7 mouse cellular contexts compared by ENCODE assay signal in the genomic region with DNA sequence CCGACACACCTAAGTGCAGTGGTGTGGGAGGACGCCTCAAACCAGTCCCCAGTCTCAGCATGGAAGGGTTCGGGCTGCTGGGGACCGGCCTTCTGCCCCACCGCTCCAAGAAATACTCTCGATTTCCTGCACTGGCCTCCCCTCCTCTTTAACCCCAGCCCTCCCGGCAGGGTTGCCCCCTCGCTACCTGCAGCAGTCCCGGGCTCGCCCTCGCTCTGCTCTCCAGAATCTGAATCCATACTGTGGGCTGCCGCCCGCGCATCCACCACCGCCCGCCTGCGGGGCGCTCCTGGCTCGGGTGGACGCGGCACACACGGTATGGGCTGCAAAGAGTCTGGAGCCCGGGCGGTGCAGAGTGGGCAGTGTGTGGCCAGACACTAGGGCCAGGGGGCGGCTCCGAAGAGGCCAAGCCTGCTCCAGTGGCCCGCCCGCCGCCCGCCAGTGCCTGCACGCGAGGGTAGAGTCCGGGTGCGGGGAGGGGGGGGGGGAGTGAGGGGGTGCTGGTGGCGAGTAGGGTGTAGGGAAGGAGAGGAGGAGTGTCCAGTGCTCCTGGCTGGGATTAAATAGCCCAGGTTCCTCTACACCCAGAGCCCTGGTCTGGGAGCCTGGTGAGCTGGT. TPM values are rescaled to one million over a fixed set of nuclear protein-coding genes. Genes with fewer than 3 reads are reported as not detected.
DNase-seq lines count a peak whose midpoint lies in the region; ATAC-seq and TF ChIP-seq lines count a peak whose summit lies in the region.

A gene (minus strand): TSS at position 357 of the 618 bp plus-strand sequence.

- no peaks in the 10 kb centered on the region for H3K36me3 ChIP-seq in intestine, embryonic 15.5 days
- H3K36me3 ChIP-seq in limb, embryonic 14.5 days (ENCODE audit: control insufficient read depth, insufficient read depth, low read length), result no peaks in the 10 kb centered on the region
- H3K36me3 ChIP-seq in midbrain, embryonic 12.5 days, result no peaks in the 10 kb centered on the region

- WGBS in intestine, embryonic 15.5 days, result 1% methylated on average over 34 of the region's 35 CpGs
- WGBS in limb, embryonic 14.5 days, result 1% methylated on average over 33 of the region's 35 CpGs
- 0% methylated on average over 35 of the region's 35 CpGs for WGBS in midbrain, embryonic 12.5 days

- no peaks in the 10 kb centered on the region for H3K9me3 ChIP-seq in intestine, embryonic 15.5 days
- no peaks in the 10 kb centered on the region for H3K9me3 ChIP-seq in limb, embryonic 14.5 days (ENCODE audit: control insufficient read depth, low read length)
- H3K9me3 ChIP-seq in midbrain, embryonic 12.5 days, result no peaks in the 10 kb centered on the region

- peak within 1 kb of the TSS; percentile 50 for H3K9ac ChIP-seq in intestine, embryonic 15.5 days
- H3K9ac ChIP-seq in limb, embryonic 14.5 days (ENCODE audit: low read depth, low read length, severe bottlenecking), result peak within 1 kb of the TSS; percentile 61
- peak within 1 kb of the TSS; percentile 69 for H3K9ac ChIP-seq in midbrain, embryonic 12.5 days (replicated peaks)

- ATAC-seq in intestine, embryonic 15.5 days, result peak; percentile 79
- peak; percentile 60 for ATAC-seq in limb, embryonic 14.5 days (ENCODE audit: low FRiP score, low read depth)
- peak; percentile 87 for ATAC-seq in midbrain, embryonic 12.5 days (ENCODE audit: low FRiP score, low read depth)

- peaks cover 27% of the 10 kb centered on the region for H3K27me3 ChIP-seq in intestine, embryonic 15.5 days (replicated peaks)
- peaks cover 4% of the 10 kb centered on the region; the same call in 1 of the 2 replicates for H3K27me3 ChIP-seq in limb, embryonic 14.5 days (ENCODE audit: control insufficient read depth, insufficient read depth, low read length)
- H3K27me3 ChIP-seq in midbrain, embryonic 12.5 days, result peaks cover 34% of the 10 kb centered on the region

- intact Hi-C loops in gastrocnemius, adult 2 months (cut with DNase I), result no loop called here

- peak within 1 kb of the TSS; percentile 63 for H3K27ac ChIP-seq in gastrocnemius, adult 2 months
- H3K27ac ChIP-seq in intestine, embryonic 15.5 days, result no peak within 1 kb of the TSS
- H3K27ac ChIP-seq in limb, embryonic 14.5 days (replicated peaks; ENCODE audit: low read depth, low read length), result no peak within 1 kb of the TSS
- H3K27ac ChIP-seq in midbrain, embryonic 12.5 days (replicated peaks), result no peak within 1 kb of the TSS

- TF ChIP-seq POLR2A in limb, embryonic 14.5 days (IDR thresholded peaks at IDR 0.05; ENCODE audit: borderline replicate concordance, extremely low read depth, insufficient read depth, insufficient read length), result no peak

- DNase-seq in Muller cell, postnatal 12 days (ENCODE audit: inconsistent ontology term), result peak; percentile 62
- peak; percentile 7 for DNase-seq in adrenal gland, postnatal 25 days
- peak; percentile 59 for DNase-seq in gastrocnemius, adult 2 months
- DNase-seq in limb, embryonic 14.5 days (ENCODE audit: low spot score), result no peak
- peak; percentile 14 to 24 for DNase-seq in urinary bladder, postnatal 36 days (ENCODE audit: low spot score in 2 of 2)

- peak within 1 kb of the TSS; percentile 73 for H3K4me3 ChIP-seq in gastrocnemius, adult 2 months
- peak within 1 kb of the TSS; percentile 50 for H3K4me3 ChIP-seq in intestine, embryonic 15.5 days (replicated peaks)
- peak within 1 kb of the TSS; percentile 52 for H3K4me3 ChIP-seq in limb, embryonic 14.5 days (replicated peaks; ENCODE audit: low read length)
- peak within 1 kb of the TSS; percentile 64 for H3K4me3 ChIP-seq in midbrain, embryonic 12.5 days

- TF ChIP-seq CTCF in gastrocnemius, adult 2 months (IDR thresholded peaks at IDR 0.05), result no peak

- H3K4me1 ChIP-seq in intestine, embryonic 15.5 days (replicated peaks), result peaks cover 10% of the 10 kb centered on the region
- peaks cover 10% of the 10 kb centered on the region for H3K4me1 ChIP-seq in limb, embryonic 14.5 days (ENCODE audit: control insufficient read depth, insufficient read depth, low read length)
- H3K4me1 ChIP-seq in midbrain, embryonic 12.5 days, result peaks cover 17% of the 10 kb centered on the region

- H3K4me2 ChIP-seq in intestine, embryonic 15.5 days (replicated peaks), result peak within 1 kb of the TSS; percentile 97
- H3K4me2 ChIP-seq in limb, embryonic 14.5 days (replicated peaks; ENCODE audit: low read depth, low read length, severe bottlenecking), result peak within 1 kb of the TSS; percentile 98
- peak within 1 kb of the TSS; percentile 100 for H3K4me2 ChIP-seq in midbrain, embryonic 12.5 days (replicated peaks)

RNA-seq across cellular contexts. Expression of the gene that starts here (rescaled TPM):
- total RNA-seq in adrenal gland, postnatal 25 days (2021), result 0.15 TPM in 1 of 2 replicates, not detected in the other
- total RNA-seq in gastrocnemius, adult 2 months (2021), result under 1 TPM; 0.08 to 0.28 TPM
- 0.14 and 0.31 TPM in 2 replicates for polyA plus RNA-seq in intestine, embryonic 15.5 days (2015; fragmentation: Nextera tagmentation; extraction: Ambion mirVana)
- polyA plus RNA-seq in limb, embryonic 14.5 days (2012; rRNA removed), result 1.3 and 1.7 TPM in 2 replicates
- polyA plus RNA-seq in limb, embryonic 14.5 days (2014; fragmentation: Nextera tagmentation; extraction: Ambion mirVana), result 1.8 and 2.3 TPM in 2 replicates
- polyA plus RNA-seq in midbrain, embryonic 12.5 days (2016; fragmentation: Nextera tagmentation; extraction: Ambion mirVana), result 0.08 and 0.15 TPM in 2 replicates

Comparison
In these comparisons a context has a peak if more than half of its experiments do, and no peak if none do; other contexts are left out.
1. Peak in DNase-seq in adrenal gland, postnatal 25 days; RNA of the gene not detected or under 1 TPM.
2. Peak in DNase-seq, H3K4me3 ChIP-seq and H3K27ac ChIP-seq in gastrocnemius, adult 2 months; RNA of the gene not detected or under 1 TPM.
3. Peak in ATAC-seq, H3K4me3 ChIP-seq, H3K9ac ChIP-seq and H3K4me2 ChIP-seq in intestine, embryonic 15.5 days; RNA of the gene not detected or under 1 TPM.
4. Peak in ATAC-seq, H3K4me3 ChIP-seq, H3K9ac ChIP-seq and H3K4me2 ChIP-seq in midbrain, embryonic 12.5 days; RNA of the gene not detected or under 1 TPM.